Mouse (Mus musculus): ENCODE data around the gene Nit1.
A peak's percentile ranks its signal among the peaks of the same experiment; 100 is the strongest.

The Nit1 gene

GRCm38 (mm10) chr1:171345225-171346094 lies at the start of gene Nit1, which contains the start of gene Pfdn2:
Gene Nit1, minus strand, starts transcription at chr1:171345646.
Gene Pfdn2, plus strand, starts transcription at chr1:171345670.
- DNase-seq, result peak; percentile 91

GRCm38 (mm10) chr1:171390101-171390500 lies 44.7 kb upstream of the Nit1 start:
- DNase-seq, result peak; percentile 49

- peak; percentile 64 for DNase-seq
These were observed 43.1 kb upstream of the Nit1 start, which contains the start of gene Arhgap30 for GRCm38 (mm10) chr1:171388376-171389102. Gene Arhgap30, plus strand, starts transcription at chr1:171388954.

GRCm38 (mm10) chr1:171387099-171387498 lies 41.7 kb upstream of the Nit1 start:
- DNase-seq, result no peak

DNA sequence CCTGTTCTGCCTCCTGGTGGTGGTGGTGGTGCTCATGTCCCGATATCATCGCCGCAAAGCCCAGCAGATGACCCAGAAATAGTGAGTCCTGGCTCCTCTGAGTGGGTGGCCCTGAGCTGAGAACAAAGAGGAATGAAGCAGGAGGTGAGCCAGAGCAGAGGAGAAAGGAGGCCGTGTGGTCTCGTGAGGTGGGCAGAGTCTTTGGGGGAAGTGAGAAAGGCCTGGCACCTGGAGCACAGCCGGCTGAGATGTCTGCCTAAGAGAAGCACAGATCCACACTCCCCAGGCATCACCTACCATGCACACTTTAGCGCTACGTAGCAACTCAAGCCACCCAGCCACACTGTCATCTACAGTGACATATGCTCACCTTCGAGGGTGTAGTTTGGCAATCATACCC lies 39.7 kb upstream of the Nit1 start:
- DNase-seq, result no peak

DNA sequence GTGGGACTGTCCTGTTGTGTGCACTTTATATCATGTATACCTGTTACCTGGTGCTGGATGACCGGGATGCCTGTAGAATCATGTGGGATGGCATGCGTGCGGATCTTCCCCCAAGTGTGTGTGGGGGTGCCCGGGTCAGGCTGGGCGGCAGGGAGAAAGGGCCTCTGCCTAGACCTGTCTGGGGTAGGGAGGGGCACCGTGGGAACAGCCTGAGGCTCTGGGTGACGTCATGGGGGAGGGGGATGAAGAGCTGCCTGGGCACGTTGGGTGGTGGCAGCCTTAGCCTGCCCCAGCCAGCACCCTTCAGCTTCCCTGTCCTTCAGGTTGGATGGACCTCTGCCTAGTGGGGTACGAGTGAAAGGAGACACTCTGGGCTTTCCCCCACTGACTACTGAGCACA lies 38.9 kb upstream of the Nit1 start:
- no peak for DNase-seq

DNA sequence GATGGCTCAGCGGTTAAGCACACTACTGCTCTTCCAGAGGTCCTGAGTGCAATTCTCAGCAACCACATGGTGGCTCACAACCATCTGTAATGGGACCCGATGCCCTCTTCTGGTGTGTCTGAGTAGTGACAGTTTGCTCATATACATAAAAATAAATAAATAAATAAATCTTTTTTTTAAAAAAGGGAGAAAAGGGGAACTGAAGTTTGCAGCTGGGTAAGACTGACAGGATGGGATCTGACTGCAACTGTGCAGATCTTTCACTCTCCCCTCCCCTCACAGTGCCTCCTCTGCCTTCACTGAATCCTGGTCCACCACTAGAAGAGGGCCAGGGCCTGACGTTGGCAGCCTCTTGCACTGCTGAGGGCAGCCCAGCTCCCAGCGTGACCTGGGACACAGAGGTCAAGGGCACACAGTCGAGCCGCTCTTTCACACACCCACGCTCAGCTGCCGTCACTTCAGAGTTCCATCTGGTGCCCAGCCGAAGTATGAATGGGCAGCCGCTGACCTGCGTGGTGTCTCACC lies 36.7 kb upstream of the Nit1 start:
- no peak for DNase-seq

GRCm38 (mm10) chr1:171379935-171380599 lies 34.6 kb upstream of the Nit1 start:
- peak; percentile 73 for DNase-seq

GRCm38 (mm10) chr1:171378298-171378697 lies 32.9 kb upstream of the Nit1 start:
- no peak for DNase-seq

- DNase-seq, result no peak
These were observed 30.2 kb upstream of the Nit1 start for GRCm38 (mm10) chr1:171375646-171376097.

- no peak for DNase-seq
These were observed 28.5 kb upstream of the Nit1 start for GRCm38 (mm10) chr1:171373946-171374345.

GRCm38 (mm10) chr1:171372880-171373279 lies 27.4 kb upstream of the Nit1 start:
- no peak for DNase-seq

DNA sequence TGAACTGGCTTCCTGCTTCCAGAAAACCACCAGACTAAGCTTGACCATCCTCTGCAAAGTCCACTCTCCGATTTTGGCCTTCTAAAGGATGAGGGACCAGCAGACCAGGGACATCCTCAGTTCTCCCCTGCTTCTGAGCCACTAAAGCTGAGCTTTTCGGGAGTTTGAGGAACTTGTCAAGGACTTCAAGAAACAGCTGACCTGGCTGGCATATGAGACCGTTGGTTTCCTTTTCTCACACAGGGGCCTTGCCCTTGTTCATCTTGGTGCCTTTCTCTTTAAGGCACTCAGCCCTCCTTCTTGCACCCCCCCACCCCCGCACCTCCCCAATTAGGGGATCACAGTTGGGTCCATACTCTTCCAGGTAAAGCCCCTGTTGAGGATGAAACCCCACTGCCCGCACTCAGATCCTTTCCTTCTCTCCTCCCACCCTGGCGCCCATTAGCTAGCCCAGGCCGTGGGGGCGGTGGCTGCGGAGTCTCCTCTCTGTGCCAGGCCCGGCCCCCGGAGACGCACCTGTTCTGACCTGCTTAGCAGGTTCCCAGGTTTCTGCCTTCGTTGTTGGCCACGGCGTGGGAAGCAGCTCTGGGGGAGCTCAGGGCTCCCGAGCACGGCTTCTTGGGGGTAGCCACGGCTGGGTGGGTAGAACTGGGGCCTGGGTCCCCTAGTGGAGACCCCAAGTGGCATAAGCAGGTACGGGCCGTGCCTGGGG lies 24.6 kb upstream of the Nit1 start, which contains the start of gene Nectin4:
Gene Nectin4, plus strand, starts transcription at position 255 of the 712 bp plus-strand sequence.
- DNase-seq, result no peak

GRCm38 (mm10) chr1:171365934-171366333 lies 20.5 kb upstream of the Nit1 start:
- DNase-seq, result no peak

DNA sequence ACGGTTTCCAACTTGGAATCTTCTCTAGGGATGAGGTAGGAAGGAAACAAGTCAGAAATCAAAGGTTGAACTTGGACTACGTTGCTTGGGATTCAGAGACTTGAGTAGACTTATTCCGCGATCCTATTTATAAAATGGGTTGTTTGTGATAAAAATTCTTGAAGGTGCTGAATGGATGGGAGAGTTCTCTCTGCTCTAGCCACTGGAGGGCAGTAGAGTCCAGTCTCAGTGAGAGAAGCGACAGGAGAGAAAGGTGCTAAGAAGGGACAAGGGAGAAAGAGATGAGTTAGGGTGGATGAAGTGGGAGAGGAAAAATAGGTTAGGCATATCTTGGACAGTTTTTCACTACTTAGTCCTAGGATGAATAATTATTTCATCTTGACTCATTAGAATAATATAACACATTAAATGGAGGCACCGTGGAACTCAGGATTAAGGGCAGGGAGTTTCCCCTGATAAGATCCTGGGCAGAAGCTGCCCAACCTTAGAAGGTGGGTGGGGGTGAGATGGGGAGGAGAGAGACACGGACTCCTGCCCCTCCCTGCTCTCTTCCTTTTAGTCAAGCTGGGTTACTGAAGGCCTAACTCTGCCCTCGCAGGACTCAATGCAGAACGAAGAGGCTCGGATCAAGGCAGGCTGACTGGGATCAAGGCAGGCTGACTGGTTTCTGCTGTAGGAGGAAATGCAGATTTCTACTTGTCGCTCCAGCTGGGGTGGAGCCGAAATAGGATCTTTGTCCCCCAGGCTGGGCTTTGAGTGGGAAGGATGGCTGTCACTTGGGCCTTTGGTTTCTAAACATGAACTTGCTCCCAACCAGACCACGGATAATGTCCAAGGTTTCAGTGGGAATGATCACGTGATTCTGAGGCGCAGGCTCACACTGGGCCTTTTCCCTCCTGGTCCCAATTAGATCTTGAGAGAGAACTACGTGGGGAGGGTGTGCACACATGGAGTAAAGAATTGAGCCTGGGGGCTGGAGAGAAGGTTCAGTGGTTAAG lies 16.0 kb upstream of the Nit1 start:
- DNase-seq, result peak; percentile 81

GRCm38 (mm10) chr1:171360656-171361055 lies 15.2 kb upstream of the Nit1 start, which contains the start of gene Klhdc9:
Gene Klhdc9, minus strand, starts transcription at chr1:171360798.
- peak; percentile 87 for DNase-seq

- no peak for DNase-seq
These were observed 14.8 kb upstream of the Nit1 start for GRCm38 (mm10) chr1:171360253-171360652.

- DNase-seq, result no peak
These were observed 13.0 kb upstream of the Nit1 start for GRCm38 (mm10) chr1:171358421-171358820.

DNA sequence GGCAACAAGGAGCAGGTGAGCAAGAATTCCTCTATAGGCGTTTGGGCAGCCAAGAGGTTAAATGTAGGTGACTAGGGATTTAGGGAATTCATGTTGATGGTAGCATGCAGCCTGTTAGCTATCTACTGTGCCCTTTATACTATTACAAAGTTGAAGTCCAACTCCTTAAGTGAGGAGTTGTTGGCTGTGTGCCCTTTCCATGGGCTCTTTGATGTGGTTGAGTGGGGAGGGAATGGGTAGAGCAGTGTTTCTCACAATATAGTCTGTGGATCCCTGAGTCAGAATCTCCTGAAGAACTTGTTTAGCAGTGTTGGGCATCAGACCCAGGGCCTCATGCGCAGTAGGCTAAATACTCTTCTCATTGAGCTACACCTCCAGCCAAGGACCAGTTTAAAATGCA lies 11.4 kb upstream of the Nit1 start:
- DNase-seq, result no peak

- peak; percentile 58 for DNase-seq
These were observed 10.4 kb upstream of the Nit1 start for GRCm38 (mm10) chr1:171355812-171356340.
